16 mouse cellular contexts compared by ENCODE assay signal in genomic region chr16:89530547-89530946, GRCm38 (mm10). TPM values are rescaled to one million over a fixed set of nuclear protein-coding genes. Genes with fewer than 3 reads are reported as not detected.
DNase-seq lines count a peak whose midpoint lies in the region; ATAC-seq lines count a peak whose summit lies in the region.
"Had no signal": no experiment of that assay in that cellular context is flagged by ENCODE, and none has a peak within 500 bp of the region (broad histone marks: within the 10 kb centered on the region; RNA-seq: fewer than 3 reads in every experiment).

No protein-coding gene starts in this region.

- intact Hi-C loops in heart, postnatal 14 days (cut with DNase I), result no loop called here

- no peak overlapping the region for H3K4me3 ChIP-seq in midbrain, embryonic 11.5 days (ENCODE audit: low read depth, low read length)
- H3K4me3 ChIP-seq: heart, adult 2 months; lung, embryonic 15.5 days had no signal

- 13% methylated on average over 7 of the region's 7 CpGs for WGBS in midbrain, embryonic 11.5 days

- peak overlapping the region; percentile 80 for H3K27ac ChIP-seq in midbrain, embryonic 11.5 days (ENCODE audit: low read depth, low read length)
- H3K27ac ChIP-seq: heart, adult 2 months; kidney, postnatal 0 days; lung, embryonic 15.5 days had no signal

- DNase-seq in right cerebral cortex, adult 2 months (ENCODE audit: low spot score in 2 of 2), result peak; percentile 12 to 20
- DNase-seq in right cerebral cortex, adult 18-20 months, result no peak
- peak; percentile 18 to 20 for DNase-seq in frontal cortex, postnatal 14 days (ENCODE audit: low spot score in 2 of 2)
- DNase-seq in midbrain, embryonic 11.5 days (ENCODE audit: low spot score, missing footprints), result peak; percentile 87
- no peak for DNase-seq in thymus, postnatal 4 days
- DNase-seq in kidney, adult 11 months, result no peak
- DNase-seq in heart, postnatal 14 days, result no peak
- DNase-seq: adrenal gland, postnatal 10 days; heart, adult 2 months; liver; thymus, postnatal 25 days had no signal

- ATAC-seq in midbrain, embryonic 11.5 days (ENCODE audit: low FRiP score), result peak; percentile 87

- H3K36me3 ChIP-seq in midbrain, embryonic 11.5 days (ENCODE audit: control insufficient read depth, insufficient read depth, low read length), result no peaks in the 10 kb centered on the region
- H3K36me3 ChIP-seq: lung, embryonic 15.5 days had no signal

- H3K9me3 ChIP-seq in midbrain, embryonic 11.5 days (ENCODE audit: control insufficient read depth, low read length), result no peaks in the 10 kb centered on the region
- H3K9me3 ChIP-seq: lung, embryonic 15.5 days had no signal

- H3K4me2 ChIP-seq in midbrain, embryonic 11.5 days, result peak overlapping the region; percentile 3; the same call in 1 of the 2 replicates
- H3K4me2 ChIP-seq: lung, embryonic 15.5 days had no signal

- H3K9ac ChIP-seq in midbrain, embryonic 11.5 days (ENCODE audit: low read length), result no peak overlapping the region; the same call in 1 of the 2 replicates
- H3K9ac ChIP-seq: lung, embryonic 15.5 days had no signal

- H3K27me3 ChIP-seq in midbrain, embryonic 11.5 days (ENCODE audit: control insufficient read depth, insufficient read depth, low read length), result no peaks in the 10 kb centered on the region
- H3K27me3 ChIP-seq: lung, embryonic 15.5 days had no signal

- peaks cover 21% of the 10 kb centered on the region for H3K4me1 ChIP-seq in midbrain, embryonic 11.5 days (ENCODE audit: control insufficient read depth, insufficient read depth, low read length)
- H3K4me1 ChIP-seq: lung, embryonic 15.5 days had no signal

RNA-seq across cellular contexts. Expression of gene Krtap7-1, which starts 22.4 kb away (rescaled TPM):
- polyA plus RNA-seq in midbrain, embryonic 11.5 days (2014; fragmentation: Nextera tagmentation; extraction: Ambion mirVana), result 0.23 TPM in 1 of 2 replicates, not detected in the other
- not detected for total RNA-seq in heart, postnatal 14 days (2021)
- total RNA-seq: adrenal gland, postnatal 10 days; heart, adult 2 months; left cerebral cortex, adult 18-20 months; monocyte, adult 5-6 weeks had no signal
- polyA plus RNA-seq: cortical plate, adult 2 months; heart, adult 2 months; kidney, postnatal 0 days; lung, embryonic 15.5 days had no signal

RNA-seq across cellular contexts. Expression of gene Krtap11-1, which starts 40.4 kb away (rescaled TPM):
- not detected in 2 replicates for polyA plus RNA-seq in midbrain, embryonic 11.5 days (2014; fragmentation: Nextera tagmentation; extraction: Ambion mirVana)
- not detected for total RNA-seq in heart, postnatal 14 days (2021)
- total RNA-seq: adrenal gland, postnatal 10 days; heart, adult 2 months; left cerebral cortex, adult 18-20 months; monocyte, adult 5-6 weeks had no signal
- polyA plus RNA-seq: cortical plate, adult 2 months; heart, adult 2 months; kidney, postnatal 0 days; lung, embryonic 15.5 days had no signal

RNA-seq across cellular contexts. Expression of gene Krtap8-1, which starts 42.8 kb away (rescaled TPM):
- polyA plus RNA-seq in midbrain, embryonic 11.5 days (2014; fragmentation: Nextera tagmentation; extraction: Ambion mirVana), result not detected in 2 replicates
- total RNA-seq in heart, postnatal 14 days (2021), result not detected
- total RNA-seq: adrenal gland, postnatal 10 days; heart, adult 2 months; left cerebral cortex, adult 18-20 months; monocyte, adult 5-6 weeks had no signal
- polyA plus RNA-seq: cortical plate, adult 2 months; heart, adult 2 months; kidney, postnatal 0 days; lung, embryonic 15.5 days had no signal

Comparison
In these comparisons a context has a peak if more than half of its experiments do, and no peak if none do; other contexts are left out.
1. DNase-seq: peak in right cerebral cortex, adult 2 months (2 of 2), frontal cortex, postnatal 14 days (2 of 2) and midbrain, embryonic 11.5 days (single experiment); none in right cerebral cortex, adult 18-20 months (single experiment), thymus, postnatal 4 days (single experiment), kidney, adult 11 months (single experiment) and heart, postnatal 14 days (0 of 2).